Mouse (Mus musculus) CH12.LX (cell line): ENCODE data around the gene Krt4. TPM values are rescaled to one million over a fixed set of nuclear protein-coding genes. Genes with fewer than 3 reads are reported as not detected.

Experiments used
- DNase-seq: peaks from one replicate; pipeline ENCODE4 v3.0.0-alpha.2; 2013; ENCODE audit errors: extremely low read depth
- H3K27ac ChIP-seq: 2 replicates; pipeline ENCODE4 v1.5.1; 2012; ENCODE audit warnings: low read depth, mild to moderate bottlenecking, control low read depth, moderate library complexity; ENCODE audit not compliant: insufficient read depth
- H3K27me3 ChIP-seq: replicated peaks from 2 replicates; pipeline ENCODE3; 2012; ENCODE audit warnings: inconsistent platforms
- H3K36me3 ChIP-seq, 2 experiments: replicated peaks in 1 of 2; 2 replicates each; pipeline versions ENCODE3 to v1.6.1; 2012; ENCODE audit warnings: inconsistent platforms in 1 of 2, low read length in 1 of 2, mild to moderate bottlenecking in 1 of 2, mixed read lengths in 1 of 2, moderate library complexity in 1 of 2; ENCODE audit not compliant: control insufficient read depth in 1 of 2, insufficient read depth in 1 of 2
- H3K4me1 ChIP-seq, 2 experiments: 2 replicates each; pipeline ENCODE4 v1.6.1; 2012; ENCODE audit warnings: inconsistent platforms in 1 of 2, moderate library complexity in 1 of 2; ENCODE audit not compliant: insufficient read depth in 2 of 2, control insufficient read depth in 1 of 2
- H3K4me2 ChIP-seq: 2 replicates; pipeline ENCODE4 v1.6.1; 2012; ENCODE audit warnings: low read depth, mild to moderate bottlenecking, control low read depth; ENCODE audit not compliant: poor library complexity, insufficient read depth, severe bottlenecking
- H3K4me3 ChIP-seq, 3 experiments: fragments of 150-350 bp in 1 of 3; sonication (generic) in 1 of 3; replicated peaks in 1 of 3; 2 replicates each; pipeline versions ENCODE3 to v1.5.1; 2011 to 2012; ENCODE audit warnings: low read depth in 2 of 3, low read length in 2 of 3, mild to moderate bottlenecking in 2 of 3, moderate library complexity in 2 of 3, control low read depth in 1 of 3, improper control_type of control experiment in 1 of 3, inconsistent platforms in 1 of 3, mixed read lengths in 1 of 3; ENCODE audit not compliant: poor library complexity in 1 of 3
- H3K79me2 ChIP-seq: replicated peaks from 2 replicates; pipeline ENCODE4 v1.6.1; 2012; ENCODE audit warnings: mild to moderate bottlenecking, moderate library complexity; ENCODE audit not compliant: control insufficient read depth, poor library complexity, insufficient read depth, severe bottlenecking; ENCODE audit errors: extremely low read depth
- H3K9ac ChIP-seq: 2 replicates; pipeline ENCODE4 v1.6.1; 2012; ENCODE audit warnings: low read depth, mild to moderate bottlenecking, control low read depth, moderate library complexity; ENCODE audit not compliant: insufficient read depth
- H3K9me3 ChIP-seq: replicated peaks from 2 replicates; pipeline ENCODE3; 2012; ENCODE audit warnings: low read length, inconsistent platforms, mixed read lengths
- ELF1 ChIP-seq: IDR thresholded peaks from 2 replicates; pipeline ENCODE4 v1.6.1; 2014; ENCODE audit warnings: low read depth, mild to moderate bottlenecking, inconsistent platforms, low read length, improper control_type of control experiment
- EP300 ChIP-seq: IDR thresholded peaks from 2 replicates; pipeline ENCODE4 v1.6.1; 2011; ENCODE audit warnings: low read length, improper control_type of control experiment
- HCFC1 ChIP-seq: IDR thresholded peaks from 2 replicates; pipeline ENCODE4 v1.6.1; 2012; ENCODE audit warnings: low read depth, mild to moderate bottlenecking, inconsistent platforms, low read length, improper control_type of control experiment
- IRF4 ChIP-seq: IDR thresholded peaks from 2 replicates; pipeline ENCODE4 v1.6.1; 2014; ENCODE audit warnings: low read depth, mild to moderate bottlenecking, inconsistent platforms, low read length, improper control_type of control experiment
- KAT2A ChIP-seq: IDR thresholded peaks from 2 replicates; pipeline ENCODE4 v1.6.1; 2012; ENCODE audit warnings: low read length, improper control_type of control experiment, inconsistent platforms; ENCODE audit not compliant: insufficient replicate concordance
- MAFK ChIP-seq: IDR thresholded peaks from 2 replicates; pipeline ENCODE4 v1.6.1; 2011; ENCODE audit warnings: low read length, improper control_type of control experiment; ENCODE audit not compliant: insufficient replicate concordance
- MAX ChIP-seq: IDR thresholded peaks from 2 replicates; pipeline ENCODE4 v1.6.1; 2011; ENCODE audit warnings: low read length, improper control_type of control experiment
- MAZ ChIP-seq: IDR thresholded peaks from 2 replicates; pipeline ENCODE4 v1.6.1; 2012; ENCODE audit warnings: low read depth, mild to moderate bottlenecking, inconsistent platforms, low read length, improper control_type of control experiment, moderate library complexity
- MEF2A ChIP-seq: IDR thresholded peaks from 2 replicates; pipeline ENCODE4 v1.6.1; 2014; ENCODE audit warnings: low read depth, mild to moderate bottlenecking, inconsistent platforms, low read length, improper control_type of control experiment, borderline replicate concordance
- PAX5 ChIP-seq: IDR thresholded peaks from 2 replicates; pipeline ENCODE4 v1.6.1; 2012; ENCODE audit warnings: low read length, inconsistent platforms, mixed read lengths
- TBP ChIP-seq: conservative IDR thresholded peaks from 2 replicates; pipeline ENCODE4 v1.6.1; 2011; ENCODE audit warnings: low read depth, low read length, improper control_type of control experiment
- USF1 ChIP-seq: IDR thresholded peaks from 2 replicates; pipeline ENCODE4 v1.6.1; 2014; ENCODE audit warnings: low read depth, mild to moderate bottlenecking, inconsistent platforms, low read length, improper control_type of control experiment
- USF2 ChIP-seq: conservative IDR thresholded peaks from 2 replicates; pipeline ENCODE4 v1.6.1; 2011; ENCODE audit warnings: low read depth, low read length, improper control_type of control experiment
- ZC3H11A ChIP-seq: IDR thresholded peaks from 2 replicates; pipeline ENCODE4 v1.6.1; 2012; ENCODE audit warnings: low read depth, mild to moderate bottlenecking, inconsistent platforms, low read length, improper control_type of control experiment
- ZKSCAN1 ChIP-seq: IDR thresholded peaks from 2 replicates; pipeline ENCODE4 v1.6.1; 2012; ENCODE audit warnings: low read depth, inconsistent platforms, low read length, improper control_type of control experiment, borderline replicate concordance
- ZNF384 ChIP-seq: IDR thresholded peaks from 2 replicates; pipeline ENCODE4 v1.6.1; 2012; ENCODE audit warnings: low read depth, low read length, improper control_type of control experiment, inconsistent platforms
- dilution Hi-C: fragments of 300-500 bp; cut with MboI; formaldehyde crosslinking; loops from 2 replicates; pipeline ENCODE4 v1.14.3; 2020; ENCODE audit warnings: low sequenced_read_pairs; ENCODE audit not compliant: extremely low pct_unique_long_range_greater_than_20kb, extremely low pct_ligation_motif_present
- in situ Hi-C: fragments of 300-500 bp; cut with MboI; formaldehyde crosslinking; loops from 3 replicates; pipeline ENCODE4 v1.14.3; 2019; ENCODE audit warnings: low sequenced_read_pairs, low pct_ligation_motif_present, low pct_unique_long_range_greater_than_20kb, mixed read lengths
- polyA plus RNA-seq: library from polyadenylated mRNA; unstranded; fragments of >175 nt; gene quantifications from 2 replicates; pipeline ENCODE4 v1.2.1, GENCODE M21; 2012; ENCODE audit warnings: low read depth; ENCODE audit not compliant: insufficient read length
- total RNA-seq, 2 experiments: library from RNA; depleted of rRNA; stranded (reverse); fragments of 300-350 nt in 1 of 2; fragments of >200 nt in 1 of 2; gene quantifications; 2 replicates each; pipeline ENCODE4 v1.2.3; 2012 to 2014

Krt4 gene
- total and polyA plus RNA-seq, 3 experiments = not detected

DNA sequence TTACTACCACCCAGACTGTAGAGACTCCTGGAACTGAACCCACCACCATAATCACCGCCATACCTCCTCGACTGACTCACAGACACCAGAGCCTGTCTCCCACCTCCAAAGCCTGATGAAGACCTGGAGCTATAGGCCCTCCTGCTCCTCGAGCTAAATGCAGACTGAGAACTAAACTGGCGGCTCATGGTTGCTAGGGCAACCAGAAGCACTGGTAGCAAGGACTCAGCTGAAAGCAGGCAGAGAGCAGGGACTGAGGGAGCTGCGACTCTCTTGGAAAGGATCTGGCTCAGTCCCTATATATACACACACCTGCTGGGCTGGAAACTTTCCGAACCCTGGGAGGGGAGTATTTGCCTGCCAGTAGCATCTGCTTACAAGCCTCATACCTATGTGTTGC lies 55.1 kb downstream of the Krt4 start, which contains the start of gene Krt77:
Krt77 (minus strand) TSS at position 275 of the 400 bp plus-strand sequence.
- dilution Hi-C loops = no loop called here
- no peak within 1 kb of the TSS for H3K9ac ChIP-seq
- H3K4me1 ChIP-seq = no peaks in the 10 kb centered on the region; a peak in 1 of 4 replicates
- H3K27me3 ChIP-seq = peaks cover 99% of the 10 kb centered on the region
- in situ Hi-C loops = no loop called here
- no peaks in the 10 kb centered on the region for H3K36me3 ChIP-seq
- no peak within 1 kb of the TSS for H3K4me2 ChIP-seq
- no peak within 1 kb of the TSS for H3K4me3 ChIP-seq
- TF ChIP-seq IRF4 (no peak), USF2 (no peak), MAFK (no peak), ZKSCAN1 (no peak), ZC3H11A (no peak), MAX (no peak), ELF1 (no peak), EP300 (no peak), ZNF384 (no peak), TBP (no peak), PAX5 (no peak), HCFC1 (no peak), MEF2A (no peak), KAT2A (no peak), MAZ (no peak), USF1 (no peak)
- H3K79me2 ChIP-seq = no peaks in the 10 kb centered on the region
- no peak for DNase-seq
- no peak within 1 kb of the TSS for H3K27ac ChIP-seq
- no peaks in the 10 kb centered on the region for H3K9me3 ChIP-seq

Other genes with a start within 250 kb of the Krt4 start
- gene Krt6b, start 244.4 kb downstream of the Krt4 start, total RNA-seq (2012; rRNA removed) = not detected in 2 replicates
- gene Krt6b, start 244.4 kb downstream of the Krt4 start, total RNA-seq (2014; rRNA removed) = not detected in 2 replicates
- not detected in 2 replicates for gene Krt6b, start 244.4 kb downstream of the Krt4 start, polyA plus RNA-seq
- not detected in 2 replicates for gene Krt6a, start 230.4 kb downstream of the Krt4 start, total RNA-seq (2012; rRNA removed)
- gene Krt6a, start 230.4 kb downstream of the Krt4 start, total RNA-seq (2014; rRNA removed) = not detected in 2 replicates
- not detected in 2 replicates for gene Krt6a, start 230.4 kb downstream of the Krt4 start, polyA plus RNA-seq
- not detected in 2 replicates for gene Krt5, start 211.8 kb downstream of the Krt4 start, total RNA-seq (2012; rRNA removed)
- not detected in 2 replicates for gene Krt5, start 211.8 kb downstream of the Krt4 start, total RNA-seq (2014; rRNA removed)
- not detected in 2 replicates for gene Krt5, start 211.8 kb downstream of the Krt4 start, polyA plus RNA-seq
- not detected in 2 replicates for gene Krt71, start 181.6 kb downstream of the Krt4 start, total RNA-seq (2012; rRNA removed)
- gene Krt71, start 181.6 kb downstream of the Krt4 start, total RNA-seq (2014; rRNA removed) = not detected in 2 replicates
- gene Krt71, start 181.6 kb downstream of the Krt4 start, polyA plus RNA-seq = not detected in 2 replicates
- not detected in 2 replicates for gene Krt72, start 138.3 kb downstream of the Krt4 start, total RNA-seq (2012; rRNA removed)
- gene Krt72, start 138.3 kb downstream of the Krt4 start, total RNA-seq (2014; rRNA removed) = not detected in 2 replicates
- gene Krt72, start 138.3 kb downstream of the Krt4 start, polyA plus RNA-seq = not detected in 2 replicates
- gene Krt73, start 122.4 kb downstream of the Krt4 start, total RNA-seq (2012; rRNA removed) = not detected in 2 replicates
- not detected in 2 replicates for gene Krt73, start 122.4 kb downstream of the Krt4 start, total RNA-seq (2014; rRNA removed)
- gene Krt73, start 122.4 kb downstream of the Krt4 start, polyA plus RNA-seq = not detected in 2 replicates
- not detected in 2 replicates for gene Krt2, start 106.6 kb downstream of the Krt4 start, total RNA-seq (2012; rRNA removed)
- gene Krt2, start 106.6 kb downstream of the Krt4 start, total RNA-seq (2014; rRNA removed) = not detected in 2 replicates
- not detected in 2 replicates for gene Krt2, start 106.6 kb downstream of the Krt4 start, polyA plus RNA-seq
- gene Krt1, start 73.9 kb downstream of the Krt4 start, total RNA-seq (2012; rRNA removed) = not detected in 2 replicates
- gene Krt1, start 73.9 kb downstream of the Krt4 start, total RNA-seq (2014; rRNA removed) = not detected in 2 replicates
- not detected in 2 replicates for gene Krt1, start 73.9 kb downstream of the Krt4 start, polyA plus RNA-seq
- not detected in 2 replicates for gene Krt77, start 55.0 kb downstream of the Krt4 start, total RNA-seq (2012; rRNA removed)
- not detected in 2 replicates for gene Krt77, start 55.0 kb downstream of the Krt4 start, total RNA-seq (2014; rRNA removed)
- gene Krt77, start 55.0 kb downstream of the Krt4 start, polyA plus RNA-seq = not detected in 2 replicates
- gene Krt76, start 31.8 kb downstream of the Krt4 start, total RNA-seq (2012; rRNA removed) = not detected in 2 replicates
- gene Krt76, start 31.8 kb downstream of the Krt4 start, total RNA-seq (2014; rRNA removed) = not detected in 2 replicates
- gene Krt76, start 31.8 kb downstream of the Krt4 start, polyA plus RNA-seq = not detected in 2 replicates
- gene Krt79, start 15.6 kb upstream of the Krt4 start, total RNA-seq (2012; rRNA removed) = not detected in 2 replicates
- gene Krt79, start 15.6 kb upstream of the Krt4 start, total RNA-seq (2014; rRNA removed) = not detected in 2 replicates
- gene Krt79, start 15.6 kb upstream of the Krt4 start, polyA plus RNA-seq = not detected in 2 replicates
- not detected in 2 replicates for gene Krt78, start 29.6 kb upstream of the Krt4 start, total RNA-seq (2012; rRNA removed)
- not detected in 2 replicates for gene Krt78, start 29.6 kb upstream of the Krt4 start, total RNA-seq (2014; rRNA removed)
- gene Krt78, start 29.6 kb upstream of the Krt4 start, polyA plus RNA-seq = not detected in 2 replicates
- gene Krt8, start 79.7 kb upstream of the Krt4 start, total RNA-seq (2012; rRNA removed) = not detected in 2 replicates
- gene Krt8, start 79.7 kb upstream of the Krt4 start, total RNA-seq (2014; rRNA removed) = not detected in 2 replicates
- not detected in 2 replicates for gene Krt8, start 79.7 kb upstream of the Krt4 start, polyA plus RNA-seq
- 0.13 and 0.21 TPM in 2 replicates for gene Krt18, start 103.4 kb upstream of the Krt4 start, total RNA-seq (2012; rRNA removed)
- not detected in 2 replicates for gene Krt18, start 103.4 kb upstream of the Krt4 start, total RNA-seq (2014; rRNA removed)
- not detected in 2 replicates for gene Krt18, start 103.4 kb upstream of the Krt4 start, polyA plus RNA-seq
- gene Eif4b, start 149.0 kb upstream of the Krt4 start, total RNA-seq (2012; rRNA removed) = 507 and 555 TPM in 2 replicates
- gene Eif4b, start 149.0 kb upstream of the Krt4 start, total RNA-seq (2014; rRNA removed) = 492 and 536 TPM in 2 replicates
- gene Eif4b, start 149.0 kb upstream of the Krt4 start, polyA plus RNA-seq = 652 and 950 TPM in 2 replicates
- gene Tns2, start 175.7 kb upstream of the Krt4 start, total RNA-seq (2012; rRNA removed) = 0.08 and 0.13 TPM in 2 replicates
- gene Tns2, start 175.7 kb upstream of the Krt4 start, total RNA-seq (2014; rRNA removed) = not detected in 2 replicates
- 0.34 and 0.49 TPM in 2 replicates for gene Tns2, start 175.7 kb upstream of the Krt4 start, polyA plus RNA-seq
- gene Spryd3, start 211.5 kb upstream of the Krt4 start, total RNA-seq (2012; rRNA removed) = 21.6 and 24.7 TPM in 2 replicates
- 19.6 and 21.5 TPM in 2 replicates for gene Spryd3, start 211.5 kb upstream of the Krt4 start, total RNA-seq (2014; rRNA removed)
- 25.7 and 33.5 TPM in 2 replicates for gene Spryd3, start 211.5 kb upstream of the Krt4 start, polyA plus RNA-seq
- 0.38 TPM in 1 of 2 replicates, not detected in the other for gene Igfbp6, start 219.6 kb upstream of the Krt4 start, total RNA-seq (2012; rRNA removed)
- gene Igfbp6, start 219.6 kb upstream of the Krt4 start, total RNA-seq (2014; rRNA removed) = not detected in 2 replicates
- gene Igfbp6, start 219.6 kb upstream of the Krt4 start, polyA plus RNA-seq = not detected in 2 replicates
- gene Soat2, start 225.8 kb upstream of the Krt4 start, total RNA-seq (2012; rRNA removed) = 3.7 and 10.4 TPM in 2 replicates
- gene Soat2, start 225.8 kb upstream of the Krt4 start, total RNA-seq (2014; rRNA removed) = 0.09 and 0.28 TPM in 2 replicates
- 0.56 and 0.65 TPM in 2 replicates for gene Soat2, start 225.8 kb upstream of the Krt4 start, polyA plus RNA-seq